Mouse (Mus musculus): ENCODE measurements around the gene Gstp2.

DNA sequence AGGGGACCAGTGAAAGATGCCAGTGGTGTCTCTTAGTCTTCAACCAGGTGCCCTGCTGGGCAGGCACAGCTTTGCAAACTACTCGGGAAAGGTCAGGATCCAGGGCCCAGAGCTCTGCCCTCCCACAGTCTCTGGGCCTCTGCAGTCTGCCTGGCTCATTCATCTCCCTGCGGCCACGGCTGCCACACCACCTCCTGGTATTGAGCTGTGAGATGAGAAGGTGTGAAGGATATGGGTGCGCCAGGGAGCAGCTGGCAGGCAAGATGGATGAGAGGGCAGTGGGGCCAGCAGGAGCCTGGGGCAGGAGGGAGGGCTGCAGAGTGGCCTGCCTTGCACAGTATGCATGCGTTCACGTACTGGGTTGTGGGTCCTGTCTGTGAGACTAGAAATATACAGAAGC is 55.0 kb downstream of the Gstp2 start:
- TF ChIP-seq CTCF (IDR thresholded peaks at IDR 0.05; ENCODE audit: low read depth) (no peak), EP300 (IDR thresholded peaks at IDR 0.05; ENCODE audit: low read depth) (no peak)
